Mouse (Mus musculus) MEL (cell line): ENCODE results near the gene Abat. TPM values are rescaled to one million over a fixed set of nuclear protein-coding genes. Genes with fewer than 3 reads are reported as not detected.

ENCODE experiments used
- DNase-seq: peaks from one replicate; pipeline ENCODE4 v3.0.0; 2011; ENCODE audit warnings: low read depth, low spot score
- H3K27ac ChIP-seq: 2 replicates; pipeline ENCODE4 v1.5.1; 2012; ENCODE audit warnings: low read depth, mild to moderate bottlenecking, control low read depth, low read length, moderate library complexity; ENCODE audit not compliant: control insufficient read depth
- H3K27me3 ChIP-seq, 2 experiments: fragments of 150-350 bp in 1 of 2; sonication (generic) in 1 of 2; 2 replicates each; pipeline ENCODE4 v1.6.1; 2012; ENCODE audit warnings: low read length in 2 of 2, mild to moderate bottlenecking in 2 of 2, improper control_type of control experiment in 1 of 2, moderate library complexity in 1 of 2; ENCODE audit not compliant: insufficient read depth in 2 of 2, control insufficient read depth in 1 of 2
- H3K36me3 ChIP-seq, 2 experiments: 2 replicates each; pipeline ENCODE4 v1.6.1; 2012 to 2014; ENCODE audit warnings: low read length in 2 of 2, improper control_type of control experiment in 1 of 2, inconsistent platforms in 1 of 2, mild to moderate bottlenecking in 1 of 2; ENCODE audit not compliant: insufficient read depth in 2 of 2, control insufficient read depth in 1 of 2
- H3K4me1 ChIP-seq, 2 experiments: fragments of 150-350 bp in 1 of 2; sonication (generic) in 1 of 2; 2 replicates each; pipeline ENCODE4 v1.6.1; 2012; ENCODE audit warnings: low read length in 2 of 2, improper control_type of control experiment in 1 of 2, mild to moderate bottlenecking in 1 of 2; ENCODE audit not compliant: insufficient read depth in 2 of 2, control insufficient read depth in 1 of 2
- H3K4me3 ChIP-seq, 2 experiments: fragments of 150-350 bp in 1 of 2; sonication (generic) in 1 of 2; 2 replicates each; pipeline ENCODE4 v1.5.1; 2012; ENCODE audit warnings: low read depth in 2 of 2, low read length in 2 of 2, mild to moderate bottlenecking in 2 of 2, moderate library complexity in 2 of 2, control low read depth in 1 of 2, improper control_type of control experiment in 1 of 2; ENCODE audit not compliant: control insufficient read depth in 1 of 2, insufficient read depth in 1 of 2
- H3K79me2 ChIP-seq: 2 replicates; pipeline ENCODE4 v1.6.1; 2012; ENCODE audit warnings: mild to moderate bottlenecking, low read length, moderate library complexity; ENCODE audit not compliant: control insufficient read depth, poor library complexity, insufficient read depth
- H3K9ac ChIP-seq: 2 replicates; pipeline ENCODE4 v1.6.1; 2012; ENCODE audit warnings: low read depth, mild to moderate bottlenecking, control low read depth, low read length, moderate library complexity; ENCODE audit not compliant: control insufficient read depth, poor library complexity, severe bottlenecking
- H3K9me3 ChIP-seq: fragments of 150-350 bp; sonication (generic); replicated peaks from 2 replicates; pipeline ENCODE4 v1.6.1; 2012; ENCODE audit warnings: mild to moderate bottlenecking, low read length, improper control_type of control experiment, moderate library complexity; ENCODE audit not compliant: insufficient read depth
- BHLHE40 ChIP-seq: IDR thresholded peaks from 2 replicates; pipeline ENCODE4 v1.6.1; 2012; ENCODE audit warnings: low read depth, mild to moderate bottlenecking, inconsistent platforms, low read length, improper control_type of control experiment, borderline replicate concordance
- CHD2 ChIP-seq: IDR thresholded peaks from 2 replicates; pipeline ENCODE4 v1.6.1; 2011; ENCODE audit warnings: low read length, improper control_type of control experiment
- CTCF ChIP-seq, 3 experiments: IDR thresholded peaks in 2 of 3; conservative IDR thresholded peaks in 1 of 3; 2 replicates each; pipeline ENCODE4 v1.5.1; 2011 to 2012; ENCODE audit warnings: low read length in 3 of 3, low read depth in 2 of 3, mild to moderate bottlenecking in 2 of 3, improper control_type of control experiment in 1 of 3, inconsistent platforms in 1 of 3, mixed read lengths in 1 of 3, moderate library complexity in 1 of 3; ENCODE audit not compliant: control insufficient read depth in 1 of 3, insufficient read depth in 1 of 3, poor library complexity in 1 of 3, severe bottlenecking in 1 of 3
- E2F4 ChIP-seq: IDR thresholded peaks from 2 replicates; pipeline ENCODE4 v1.6.1; 2011; ENCODE audit warnings: low read depth, low read length, improper control_type of control experiment, borderline replicate concordance
- ELF1 ChIP-seq: IDR thresholded peaks from 2 replicates; pipeline ENCODE4 v1.6.1; 2014; ENCODE audit warnings: low read depth, mild to moderate bottlenecking, inconsistent platforms, low read length, improper control_type of control experiment, moderate library complexity
- ETS1 ChIP-seq: IDR thresholded peaks from 2 replicates; pipeline ENCODE4 v1.6.1; 2012; ENCODE audit warnings: low read depth, mild to moderate bottlenecking, inconsistent platforms, low read length, improper control_type of control experiment, moderate library complexity
- GABPA ChIP-seq: IDR thresholded peaks from 2 replicates; pipeline ENCODE4 v1.6.1; 2012; ENCODE audit warnings: low read depth, mild to moderate bottlenecking, inconsistent platforms, low read length, improper control_type of control experiment, moderate library complexity
- GATA1 ChIP-seq: IDR thresholded peaks from 2 replicates; pipeline ENCODE4 v1.6.1; 2011; ENCODE audit warnings: low read depth, low read length, improper control_type of control experiment
- JUND ChIP-seq: IDR thresholded peaks from 2 replicates; pipeline ENCODE4 v1.6.1; 2011; ENCODE audit warnings: low read depth, mild to moderate bottlenecking, improper control_type of control experiment, low read length
- MYB ChIP-seq: IDR thresholded peaks from 2 replicates; pipeline ENCODE4 v1.6.1; 2011; ENCODE audit warnings: mild to moderate bottlenecking, low read depth, low read length, improper control_type of control experiment
- MYC ChIP-seq: IDR thresholded peaks from 2 replicates; pipeline ENCODE4 v1.6.1; 2011; ENCODE audit warnings: low read depth, mild to moderate bottlenecking, low read length, improper control_type of control experiment, moderate library complexity
- NELFE ChIP-seq: IDR thresholded peaks from 2 replicates; pipeline ENCODE4 v1.6.1; 2011; ENCODE audit warnings: low read depth, low read length, improper control_type of control experiment
- NRF1 ChIP-seq: IDR thresholded peaks from 2 replicates; pipeline ENCODE4 v1.6.1; 2014; ENCODE audit warnings: low read depth, mild to moderate bottlenecking, inconsistent platforms, low read length, improper control_type of control experiment, moderate library complexity; ENCODE audit not compliant: poor library complexity, insufficient read depth, severe bottlenecking
- POLR2A ChIP-seq, 2 experiments: IDR thresholded peaks; 2 replicates each; pipeline ENCODE4 v1.6.1; 2011 to 2012; ENCODE audit warnings: low read length in 2 of 2, mild to moderate bottlenecking in 2 of 2, control low read depth in 1 of 2, improper control_type of control experiment in 1 of 2, low read depth in 1 of 2, moderate library complexity in 1 of 2; ENCODE audit not compliant: control insufficient read depth in 1 of 2, insufficient read depth in 1 of 2, poor library complexity in 1 of 2
- POLR2AphosphoS5 ChIP-seq: IDR thresholded peaks from 2 replicates; pipeline ENCODE4 v1.6.1; 2012; ENCODE audit warnings: low read depth, borderline replicate concordance, mild to moderate bottlenecking, inconsistent platforms, low read length, moderate library complexity, mixed read lengths
- RCOR1 ChIP-seq: IDR thresholded peaks from 2 replicates; pipeline ENCODE4 v1.6.1; 2012; ENCODE audit warnings: low read depth, mild to moderate bottlenecking, inconsistent platforms, low read length, improper control_type of control experiment
- SMC3 ChIP-seq: IDR thresholded peaks from 2 replicates; pipeline ENCODE4 v1.6.1; 2011; ENCODE audit warnings: low read depth, low read length, improper control_type of control experiment
- TAL1 ChIP-seq: IDR thresholded peaks from 2 replicates; pipeline ENCODE4 v1.6.1; 2012; ENCODE audit warnings: mild to moderate bottlenecking, inconsistent platforms, low read length, moderate library complexity, mixed read lengths
- TBP ChIP-seq: IDR thresholded peaks from 2 replicates; pipeline ENCODE4 v1.8.0; 2011; ENCODE audit warnings: low read depth, low read length, improper control_type of control experiment
- USF1 ChIP-seq: IDR thresholded peaks from 2 replicates; pipeline ENCODE4 v1.6.1; 2014; ENCODE audit warnings: low read depth, mild to moderate bottlenecking, inconsistent platforms, low read length, improper control_type of control experiment, moderate library complexity
- ZNF384 ChIP-seq: IDR thresholded peaks from 2 replicates; pipeline ENCODE4 v1.6.1; 2012; ENCODE audit warnings: low read depth, mild to moderate bottlenecking, inconsistent platforms, low read length, improper control_type of control experiment
- polyA plus RNA-seq, 2 experiments: library from polyadenylated mRNA; stranded (reverse) in 1 of 2; unstranded in 1 of 2; fragments of >175 nt in 1 of 2; fragments of >200 nt in 1 of 2; gene quantifications; 2 replicates each; pipeline versions ENCODE4 v1.2.1 to v1.2.4; 2012; ENCODE audit warnings: low replicate concordance in 2 of 2, low read depth in 1 of 2; ENCODE audit not compliant: insufficient read length in 2 of 2, insufficient read depth in 1 of 2, missing spikeins in 1 of 2
- total RNA-seq: library from RNA; depleted of rRNA; stranded (reverse); fragments of 300-350 nt; gene quantifications from 2 replicates; pipeline ENCODE4 v1.2.3, GENCODE M21; 2012

Abat gene
- total and polyA plus RNA-seq, 3 experiments, result 0.27 to 0.77 TPM; not detected in 1

- Histone ChIP-seq H3K27ac (no peak overlapping the region), H3K36me3 (peaks cover 0 to 4% of the 10 kb centered on the region in 2 experiments; a peak in 2 of 4 replicates), H3K79me2 (no peaks in the 10 kb centered on the region), H3K9ac (no peak overlapping the region), H3K9me3 (no peaks in the 10 kb centered on the region), H3K4me1 (peaks cover 0 to 3% of the 10 kb centered on the region in 2 experiments; a peak in 1 of 4 replicates), H3K4me3 (no peak overlapping the region), H3K27me3 (no peaks in the 10 kb centered on the region)
- DNase-seq, result no peak
- TF ChIP-seq SMC3, result 0 out of 2 replicates have a peak, but pooled peaks have one; percentile 14
- peak; percentile 15 to 65 (median 35); a peak in 4 of 6 replicates for TF ChIP-seq CTCF (IDR thresholded peaks at IDR 0.05 in 2 of 3, conservative IDR thresholded peaks at IDR 0.05 in 1 of 3; ENCODE audit: control insufficient read depth in 1 of 3, insufficient read depth in 1 of 3, low read depth in 2 of 3, low read length in 3 of 3, poor library complexity in 1 of 3, severe bottlenecking in 1 of 3)
- TF ChIP-seq NRF1, result no peak
Observed at GRCm38 (mm10) chr16:8582579-8583295, 69.5 kb downstream of the Abat start.

DNA sequence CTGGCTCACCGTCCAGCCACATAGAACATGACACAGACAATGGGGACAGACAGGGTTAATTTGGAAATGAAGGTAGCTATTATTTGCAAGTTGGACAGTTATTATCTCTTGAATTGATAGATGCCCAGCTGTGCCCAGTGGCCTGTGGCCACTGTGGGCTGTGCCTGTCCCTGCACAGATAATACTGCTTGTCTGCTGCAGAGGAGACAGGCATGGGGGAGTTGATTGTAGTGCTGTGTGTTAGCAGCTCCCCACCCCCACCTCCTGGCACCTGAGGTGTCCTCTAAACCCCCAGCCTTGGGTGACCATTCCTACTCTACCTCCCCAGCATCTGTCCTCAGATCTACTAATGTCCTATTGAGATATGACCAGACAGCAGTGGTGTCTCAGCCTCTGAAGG is 71.0 kb downstream of the Abat start:
- H3K79me2 ChIP-seq, result no peaks in the 10 kb centered on the region
- no peaks in the 10 kb centered on the region for H3K9me3 ChIP-seq
- TF ChIP-seq ETS1, result no peak
- TF ChIP-seq TAL1, result peak; percentile 28; the same call in 1 of the 2 replicates
- H3K4me1 ChIP-seq, result peaks cover 0 to 3% of the 10 kb centered on the region in 2 experiments; a peak in 1 of 4 replicates
- H3K36me3 ChIP-seq, result peaks cover 0 to 4% of the 10 kb centered on the region in 2 experiments; a peak in 2 of 4 replicates
- no peak for DNase-seq
- no peak overlapping the region for H3K4me3 ChIP-seq
- no peaks in the 10 kb centered on the region; a peak in 1 of 4 replicates for H3K27me3 ChIP-seq
- no peak overlapping the region for H3K9ac ChIP-seq
- no peak overlapping the region for H3K27ac ChIP-seq

DNA sequence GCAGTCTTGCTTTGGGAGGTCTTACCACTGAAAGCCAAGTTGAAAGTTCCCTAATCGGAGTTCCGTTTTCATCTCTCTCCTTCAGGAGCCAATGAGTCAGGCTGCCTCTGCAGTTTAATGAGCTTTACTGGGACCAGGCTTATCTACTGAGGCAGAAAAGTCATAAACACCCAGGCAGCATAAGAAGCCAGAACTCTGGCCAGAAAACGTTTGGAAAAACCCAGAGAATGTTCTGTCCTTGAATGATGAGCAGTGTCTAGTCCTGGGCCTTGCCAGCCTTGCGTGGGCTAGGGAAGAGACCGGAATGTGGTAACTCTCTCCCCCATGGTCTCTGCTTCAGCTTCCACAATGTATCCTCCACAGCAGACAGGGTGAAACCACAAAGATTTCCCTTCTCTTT is 71.8 kb downstream of the Abat start:
- TF ChIP-seq GABPA, result no peak
- no peak for TF ChIP-seq GATA1
- no peak for TF ChIP-seq JUND
- TF ChIP-seq MYB, result no peak
- TF ChIP-seq CHD2, result no peak
- no peak for TF ChIP-seq BHLHE40
- TF ChIP-seq USF1, result no peak
- no peak for TF ChIP-seq CTCF (IDR thresholded peaks at IDR 0.05 in 2 of 3, conservative IDR thresholded peaks at IDR 0.05 in 1 of 3; ENCODE audit: control insufficient read depth in 1 of 3, insufficient read depth in 1 of 3, low read depth in 2 of 3, low read length in 3 of 3, poor library complexity in 1 of 3, severe bottlenecking in 1 of 3)
- TF ChIP-seq SMC3, result no peak
- TF ChIP-seq ZNF384, result no peak
- no peak for TF ChIP-seq TAL1
- no peak for TF ChIP-seq POLR2AphosphoS5
- no peak for TF ChIP-seq POLR2A (IDR thresholded peaks at IDR 0.05; ENCODE audit: control insufficient read depth in 1 of 2, insufficient read depth in 1 of 2, low read depth in 1 of 2, low read length in 2 of 2, poor library complexity in 1 of 2)
- TF ChIP-seq MYC, result no peak
- no peak for TF ChIP-seq ELF1
- TF ChIP-seq TBP, result no peak
- TF ChIP-seq RCOR1, result no peak
- TF ChIP-seq NELFE, result no peak
- TF ChIP-seq E2F4, result no peak
- TF ChIP-seq NRF1, result no peak
- TF ChIP-seq, all 39 proteins: peak for 0
- Histone ChIP-seq H3K4me1 (peaks cover 0 to 3% of the 10 kb centered on the region in 2 experiments; a peak in 1 of 4 replicates), H3K36me3 (peaks cover 0 to 4% of the 10 kb centered on the region in 2 experiments; a peak in 2 of 4 replicates), H3K9me3 (no peaks in the 10 kb centered on the region), H3K27me3 (no peaks in the 10 kb centered on the region; a peak in 1 of 4 replicates), H3K27ac (no peak overlapping the region), H3K9ac (no peak overlapping the region), H3K4me3 (no peak overlapping the region), H3K79me2 (no peaks in the 10 kb centered on the region)
- DNase-seq, result peak; percentile 47
